Mouse (Mus musculus) layer of hippocampus, postnatal 10 days (tissue): Measurements from ENCODE around the gene Mmp25. TPM values are rescaled to one million over a fixed set of nuclear protein-coding genes. Genes with fewer than 3 reads are reported as not detected.

Experiments used
- DNase-seq, 2 experiments: peaks; one replicate each; pipeline ENCODE4 v3.0.0; 2021; ENCODE audit warnings: low spot score in 2 of 2
- total RNA-seq, 2 experiments: library from RNA; stranded (reverse); gene quantifications; 2 replicates each; pipeline ENCODE4 v1.2.3; 2021

Gene Mmp25
- total RNA-seq, 2 experiments from 2014 or later: 1.2 to 1.6 TPM

DNA sequence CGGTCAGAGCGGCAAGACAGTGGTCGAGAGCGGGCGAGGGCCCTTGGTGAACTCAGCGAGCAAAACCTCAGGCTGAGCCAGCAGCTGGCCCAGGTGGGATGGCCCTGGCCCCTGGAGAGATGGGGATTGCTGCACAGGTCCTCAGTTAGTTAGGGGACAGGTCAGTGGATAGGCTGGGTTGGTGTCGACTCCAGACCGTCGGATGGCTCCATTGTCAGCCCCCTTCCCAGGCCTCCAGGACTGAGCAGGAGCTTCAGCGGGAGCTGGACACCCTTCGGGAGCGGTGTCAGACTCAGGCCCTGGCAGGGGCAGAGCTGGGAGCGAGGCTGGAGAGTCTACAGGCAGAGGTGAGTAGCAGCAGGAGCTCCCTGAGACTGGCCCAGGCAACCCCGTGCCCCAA is 20.4 kb upstream of the Mmp25 start:
- DNase-seq: no peak

DNA sequence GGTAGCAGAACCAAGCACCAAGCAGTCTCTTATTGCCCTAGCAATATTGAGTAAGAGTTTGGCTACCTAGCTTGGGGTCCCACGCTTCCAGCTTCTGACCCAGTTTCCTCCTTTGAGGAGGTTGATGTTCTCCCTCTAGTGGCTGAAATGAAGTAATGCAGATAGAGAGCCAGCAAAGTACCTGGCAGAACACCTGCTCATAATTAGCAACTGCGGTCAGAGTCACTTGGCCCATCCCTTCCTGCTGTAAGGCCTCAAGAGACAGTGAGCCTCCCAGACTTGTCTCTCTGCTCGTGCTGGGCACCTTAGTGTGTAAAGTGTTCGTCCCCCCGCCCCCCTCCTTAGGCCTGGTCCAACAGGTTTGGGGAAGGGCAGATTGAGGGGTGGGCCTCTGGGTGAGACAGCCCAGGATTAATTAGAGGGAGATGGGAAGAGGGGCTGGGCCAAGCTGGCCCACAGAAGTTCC is 19.5 kb upstream of the Mmp25 start:
- no peak for DNase-seq

- DNase-seq: no peak
These were observed 16.4 kb upstream of the Mmp25 start for GRCm38 (mm10) chr17:23661526-23661925.

- no peak for DNase-seq
These were observed 15.8 kb upstream of the Mmp25 start for GRCm38 (mm10) chr17:23660876-23661200.

DNA sequence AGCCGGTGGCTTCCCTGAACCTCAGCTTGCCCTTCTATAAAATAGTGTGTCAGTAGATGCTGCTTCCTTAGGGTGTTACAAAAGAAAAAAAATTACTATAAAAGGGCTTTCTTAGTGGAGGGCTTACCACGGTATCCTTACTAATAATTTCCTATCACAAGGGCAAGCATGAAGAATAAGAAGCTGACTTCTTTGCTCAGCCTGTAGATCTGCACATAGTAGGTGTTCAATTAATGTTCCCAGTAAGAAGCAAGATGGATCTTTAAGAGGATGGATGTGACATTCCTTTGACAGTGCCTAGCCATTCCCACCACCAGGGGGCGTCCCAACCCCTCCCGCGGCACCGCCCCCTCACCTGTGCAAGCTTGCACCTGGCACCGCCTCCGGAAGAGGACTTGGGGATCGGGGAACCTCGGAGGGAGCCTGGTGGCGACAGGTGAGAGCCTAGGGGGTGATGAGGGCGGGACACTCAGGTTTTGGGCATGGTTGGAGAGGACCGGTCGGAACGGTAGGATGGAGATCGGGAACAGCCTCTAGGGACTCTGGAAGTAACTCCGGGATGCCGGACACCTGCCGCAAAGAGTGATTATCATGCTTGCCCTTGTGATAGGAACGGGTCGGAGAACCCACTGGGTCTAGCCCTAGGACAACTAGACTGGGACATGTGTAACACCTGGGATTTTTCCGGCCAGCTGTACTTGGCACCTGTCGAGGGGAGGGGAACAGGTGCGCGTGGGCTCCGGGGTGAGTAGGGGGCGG is 15.2 kb upstream of the Mmp25 start, which contains the start of gene Bicdl2:
Gene Bicdl2, plus strand, starts transcription at position 390 of the 759 bp plus-strand sequence.
- DNase-seq: no peak

GRCm38 (mm10) chr17:23658450-23658849 is 13.4 kb upstream of the Mmp25 start:
- no peak for DNase-seq

- no peak for DNase-seq
These were observed 9.3 kb upstream of the Mmp25 start for GRCm38 (mm10) chr17:23654410-23654809.

DNA sequence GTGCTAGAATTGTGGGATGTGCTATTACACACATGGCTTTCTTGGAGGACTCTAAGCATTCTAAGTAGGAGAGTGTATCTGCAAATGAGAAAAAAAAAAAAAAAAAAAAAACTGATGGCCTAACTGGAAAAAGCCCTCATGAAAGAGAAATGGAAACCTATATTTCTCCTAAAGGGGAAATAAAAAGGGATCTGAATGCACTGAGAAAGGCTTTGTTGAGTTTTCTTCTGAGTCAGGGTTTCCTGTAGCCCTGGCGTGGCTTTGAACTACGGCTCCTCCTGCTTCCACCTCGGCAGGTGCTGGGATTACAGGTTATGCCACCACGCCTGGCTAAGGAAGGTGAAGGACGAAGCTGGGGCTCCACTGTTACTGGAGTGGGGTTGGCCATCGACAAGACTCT is 8.9 kb upstream of the Mmp25 start:
- no peak for DNase-seq

GRCm38 (mm10) chr17:23653324-23653723 is 8.2 kb upstream of the Mmp25 start:
- DNase-seq: no peak

DNA sequence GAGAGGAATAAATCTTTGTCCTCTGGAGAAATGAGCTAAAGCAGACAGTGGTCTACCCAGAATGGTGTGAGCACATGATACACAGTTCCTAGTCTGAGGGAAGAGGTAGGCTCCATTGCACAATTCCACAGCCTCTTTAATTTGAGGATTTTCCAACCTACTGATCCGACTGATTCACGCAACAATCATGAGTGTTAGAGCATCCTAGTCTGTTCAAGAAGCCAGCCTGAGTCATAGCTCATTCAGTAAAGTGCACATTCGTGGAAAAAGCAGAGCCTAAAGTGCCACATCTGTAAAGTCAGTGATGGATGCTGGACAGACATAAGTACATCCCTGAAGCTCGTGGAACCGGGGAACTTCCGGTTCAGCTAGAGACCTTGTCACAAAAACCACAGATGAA is 6.3 kb upstream of the Mmp25 start:
- no peak for DNase-seq

GRCm38 (mm10) chr17:23645894-23646293 is 817 bp upstream of the Mmp25 start:
- DNase-seq: no peak

- no peak for DNase-seq
These were observed 13.8 kb downstream of the Mmp25 start for GRCm38 (mm10) chr17:23631241-23631640.

DNA sequence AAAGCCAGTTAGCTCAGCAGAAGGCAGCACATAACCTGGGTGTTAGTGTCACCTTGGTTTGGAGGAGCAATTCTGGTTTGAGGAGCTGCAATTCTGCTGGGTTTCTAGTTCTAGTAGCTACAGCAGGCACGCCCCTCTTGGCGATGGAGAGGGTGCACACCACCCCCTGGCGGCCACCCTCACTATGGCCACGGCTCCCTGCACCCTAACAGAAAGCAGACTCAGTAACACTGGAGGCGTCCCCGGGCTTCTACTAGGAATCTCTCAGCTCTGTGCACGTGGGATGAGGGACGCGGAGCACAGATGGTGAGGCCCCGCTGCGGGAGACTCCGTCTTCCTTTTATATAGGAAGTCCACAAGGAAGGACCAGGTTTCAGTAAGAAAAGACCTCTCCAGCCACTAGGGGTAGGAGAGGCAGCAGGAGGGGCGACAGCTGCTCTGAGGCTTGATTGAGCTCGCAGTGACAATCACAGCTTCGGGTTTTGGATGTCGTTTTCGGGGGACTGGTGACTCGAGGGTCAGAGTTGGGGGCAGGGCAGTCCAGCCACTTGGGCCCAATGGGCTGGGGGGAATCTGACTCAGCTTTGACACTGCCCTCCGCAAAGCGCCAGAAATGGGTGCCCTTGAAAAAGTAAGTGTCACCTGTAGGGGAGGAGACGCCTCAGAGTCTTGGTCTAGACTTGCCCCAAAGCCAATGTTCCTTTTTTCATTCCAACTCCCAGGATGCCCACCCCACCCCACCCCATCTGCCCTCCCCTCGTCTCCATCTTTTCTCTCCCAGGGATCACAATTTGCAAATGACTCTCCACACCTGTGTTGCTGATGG is 14.7 kb downstream of the Mmp25 start:
- peak; percentile 87 to 91 for DNase-seq

DNA sequence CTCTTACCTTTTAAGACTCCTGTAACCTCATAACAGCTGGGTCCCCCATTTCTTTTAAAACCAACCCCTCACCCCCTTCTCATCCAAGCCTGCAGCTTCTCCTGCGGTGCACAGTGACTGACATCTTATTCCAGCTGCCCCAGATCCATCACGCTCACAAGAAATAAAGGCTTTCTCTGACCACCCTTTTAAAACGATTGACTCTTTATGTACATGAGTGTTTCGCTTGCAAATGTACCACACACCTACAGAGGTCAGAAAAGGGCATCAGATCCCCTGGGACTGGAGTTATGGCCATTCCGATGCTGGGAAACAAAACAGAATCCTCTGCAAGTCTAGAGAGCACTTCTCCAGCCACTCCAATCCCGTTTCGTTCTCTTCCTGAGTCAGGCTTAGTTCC is 17.3 kb downstream of the Mmp25 start:
- no peak for DNase-seq

DNA sequence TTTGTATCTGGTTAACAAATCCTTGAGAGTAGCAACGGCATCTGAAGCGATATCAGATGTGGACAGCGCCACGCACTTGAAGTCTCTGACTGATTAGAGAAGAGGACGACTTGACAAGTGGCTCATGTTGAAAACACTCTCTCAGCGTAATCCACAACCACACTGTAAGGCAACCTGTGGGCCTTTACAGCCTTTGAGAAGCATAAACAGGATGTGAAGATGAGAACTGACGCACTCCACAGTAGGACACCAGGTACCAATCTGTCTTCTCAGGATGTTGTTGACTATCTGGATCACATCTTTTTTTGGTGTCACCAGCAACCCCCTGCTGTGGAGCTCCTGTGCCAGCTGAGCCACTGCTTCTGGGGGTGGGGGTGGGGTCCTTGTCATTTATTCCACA is 24.7 kb downstream of the Mmp25 start:
- no peak for DNase-seq

DNA sequence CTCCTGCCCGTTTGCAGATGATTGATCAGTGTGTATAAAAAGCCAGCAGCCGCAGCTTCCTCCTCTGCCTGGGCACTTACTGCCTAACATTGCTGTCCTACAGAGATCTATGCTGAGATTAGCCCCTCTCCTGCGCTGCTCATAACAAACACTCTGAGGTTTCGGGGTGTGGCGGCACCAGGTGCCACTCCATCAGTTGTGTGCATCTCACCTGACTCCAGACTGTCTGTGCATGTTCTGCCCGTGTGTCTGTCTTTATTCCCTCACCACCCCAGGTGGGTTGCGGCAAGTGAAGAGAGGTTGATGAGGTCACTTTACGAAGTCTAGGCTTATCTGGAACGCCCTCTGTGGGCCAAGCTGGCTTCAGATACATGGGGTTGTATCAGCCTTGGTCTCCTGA is 28.0 kb downstream of the Mmp25 start:
- no peak for DNase-seq

- DNase-seq: peak; percentile 25 to 56
These were observed 34.7 kb downstream of the Mmp25 start for GRCm38 (mm10) chr17:23610361-23610800.

- DNase-seq: peak in 1 of 2 experiments; percentile 17
These were observed 35.5 kb downstream of the Mmp25 start for GRCm38 (mm10) chr17:23609612-23610011.

- no peak for DNase-seq
These were observed 39.9 kb downstream of the Mmp25 start for GRCm38 (mm10) chr17:23605220-23605619.

GRCm38 (mm10) chr17:23604394-23604793 is 40.7 kb downstream of the Mmp25 start:
- no peak for DNase-seq

DNA sequence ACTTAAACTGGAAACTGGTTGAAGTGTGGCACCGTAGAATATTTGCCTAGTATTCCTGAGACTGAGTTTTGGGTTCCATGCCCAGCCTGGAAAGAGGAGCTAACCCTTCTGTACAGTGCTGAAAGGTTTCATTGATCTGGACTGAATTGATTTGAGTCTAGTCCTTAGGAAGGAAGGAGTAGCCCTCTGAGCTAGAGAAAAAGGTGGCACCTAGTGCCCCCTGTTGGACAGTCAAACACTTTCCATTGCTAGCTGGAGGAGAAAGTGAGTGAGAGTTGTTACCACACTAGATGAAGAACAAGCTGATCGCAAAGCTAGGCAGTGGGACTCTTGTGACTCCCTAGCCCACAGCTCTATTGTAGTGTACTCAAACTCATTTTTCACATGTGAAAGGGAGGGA is 41.5 kb downstream of the Mmp25 start:
- peak; percentile 23 to 31 for DNase-seq

DNA sequence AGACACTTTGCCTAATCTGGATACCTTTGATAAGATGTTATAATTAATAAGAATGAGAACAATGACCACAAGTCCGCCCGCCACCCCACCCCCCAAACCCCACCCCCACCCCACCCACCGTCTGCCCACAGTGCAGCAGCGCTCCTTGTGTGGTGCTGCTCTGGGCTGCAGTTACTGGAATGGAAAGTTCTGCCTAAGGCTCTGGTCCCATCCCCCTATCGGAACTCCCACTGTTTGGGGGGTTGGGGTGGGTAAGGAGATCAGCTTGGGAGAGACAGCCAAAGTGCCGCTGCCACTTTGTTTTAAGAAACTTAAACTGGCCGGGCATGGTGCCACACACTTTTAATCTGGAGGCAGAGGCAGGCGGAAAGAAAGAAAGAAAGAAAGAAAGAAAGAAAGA is 42.0 kb downstream of the Mmp25 start:
- DNase-seq: no peak
